Mouse (Mus musculus): ENCODE results near the gene Cbfa2t2.

DNA sequence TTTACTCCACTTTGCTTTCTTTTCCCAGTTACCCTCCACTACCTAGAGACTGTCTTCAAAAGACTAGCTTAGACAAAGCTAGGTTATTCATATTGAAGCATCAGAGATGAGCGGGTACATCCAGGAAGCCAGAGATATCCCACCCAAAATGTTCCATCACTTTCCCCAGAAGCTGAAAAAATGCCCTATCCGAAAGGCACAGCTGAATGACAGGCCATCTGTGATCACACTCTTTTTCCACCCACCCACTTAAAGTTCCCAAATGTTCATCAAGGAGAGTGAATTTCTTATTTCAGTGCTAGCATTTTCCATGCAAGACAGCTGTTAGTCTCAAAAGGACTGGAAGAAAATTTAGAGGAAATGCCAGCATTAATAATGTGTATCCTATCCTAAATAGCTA is 89.0 kb downstream of the Cbfa2t2 start:
- TF ChIP-seq EP300 (IDR thresholded peaks at IDR 0.05; ENCODE audit: low read depth) = no peak
- TF ChIP-seq CTCF (IDR thresholded peaks at IDR 0.05; ENCODE audit: low read depth) = no peak
